Mouse (Mus musculus): ENCODE data around the gene Bpifb2. TPM values are rescaled to one million over a fixed set of nuclear protein-coding genes. Genes with fewer than 3 reads are reported as not detected.
"Not testable (repeated sequence)": the region's sequence is repeated elsewhere in the genome, so short reads cannot be mapped to it uniquely, and the experiment has no call there.

The Bpifb2 gene
- total RNA-seq (2021), result not detected
- long read RNA-seq, result 0 reads

DNA sequence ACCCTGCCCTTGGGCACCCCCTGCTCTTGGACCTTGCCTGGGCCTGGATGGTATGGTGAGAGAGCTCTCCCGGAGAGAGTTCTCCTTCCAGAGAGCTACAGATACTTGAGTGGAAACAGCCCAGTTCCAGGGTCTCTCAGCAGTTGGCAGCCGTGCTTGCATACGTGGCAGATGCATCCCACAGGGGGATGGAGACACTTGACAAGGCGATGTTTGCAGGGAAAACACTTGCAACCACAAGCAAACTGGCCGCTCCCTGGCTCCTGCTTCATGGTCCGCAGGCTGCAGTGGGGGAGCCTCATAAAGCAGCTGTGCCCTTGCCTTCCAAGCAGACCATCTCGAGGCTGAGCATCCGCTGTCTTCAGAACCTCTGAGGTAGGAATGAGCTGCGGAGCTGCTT lies at the start of gene Bpifb2:
Gene Bpifb2 (plus strand): TSS at position 301 of the 400 bp plus-strand sequence.
- no peak for DNase-seq (ENCODE audit: low spot score in 2 of 2)

DNA sequence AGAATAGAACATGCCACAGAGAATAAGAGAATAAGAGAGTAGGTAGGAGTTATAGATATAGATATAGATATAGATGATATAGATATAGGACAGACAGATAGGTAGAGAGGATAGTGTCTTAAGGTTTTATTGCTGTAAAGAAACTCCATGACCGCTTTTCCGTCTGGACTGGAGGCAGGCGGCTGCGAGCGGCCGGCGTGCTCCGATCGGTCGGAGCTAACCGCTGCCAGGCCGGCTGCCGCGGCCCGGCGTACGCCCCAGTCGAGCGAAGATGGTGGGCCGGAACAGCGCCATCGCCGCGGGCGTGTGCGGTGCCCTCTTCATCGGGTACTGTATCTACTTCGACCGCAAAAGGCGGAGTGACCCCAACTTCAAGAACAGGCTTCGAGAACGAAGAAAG lies 48.9 kb upstream of the Bpifb2 start:
- DNase-seq (ENCODE audit: low spot score in 2 of 2), result not testable (repeated sequence)

DNA sequence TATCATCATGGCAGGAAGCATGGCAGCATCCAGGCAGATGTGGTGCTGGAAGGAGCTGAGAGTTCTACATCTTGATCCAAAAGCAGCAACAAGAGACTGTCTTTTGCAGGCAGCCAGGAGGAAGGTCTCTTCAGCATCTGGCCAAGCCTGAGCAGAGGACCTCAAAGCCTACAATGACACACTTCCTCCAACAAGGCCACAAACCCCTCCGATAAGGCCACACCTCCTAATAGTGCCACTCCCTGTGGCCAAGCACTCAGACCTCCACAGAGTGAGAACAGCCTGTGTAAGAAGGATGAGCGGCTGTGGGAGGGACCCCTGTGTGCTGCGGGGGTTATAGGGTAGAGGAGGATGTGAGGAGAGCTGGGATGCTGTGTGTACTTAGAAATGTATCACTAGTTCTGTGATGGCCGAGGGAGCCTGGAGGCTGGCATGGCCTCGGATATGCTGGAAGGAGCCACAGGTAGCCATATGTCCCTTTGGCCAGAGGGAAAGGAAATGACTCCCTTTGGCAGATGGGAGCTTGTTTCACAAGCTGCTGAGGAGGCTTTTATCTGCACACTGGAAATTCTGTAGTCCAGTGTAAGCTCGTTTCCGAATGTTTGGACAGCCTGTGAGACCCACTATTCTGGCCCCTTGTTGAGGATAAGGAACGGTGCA lies 47.5 kb upstream of the Bpifb2 start:
- no peak for DNase-seq (ENCODE audit: low spot score in 2 of 2)

DNA sequence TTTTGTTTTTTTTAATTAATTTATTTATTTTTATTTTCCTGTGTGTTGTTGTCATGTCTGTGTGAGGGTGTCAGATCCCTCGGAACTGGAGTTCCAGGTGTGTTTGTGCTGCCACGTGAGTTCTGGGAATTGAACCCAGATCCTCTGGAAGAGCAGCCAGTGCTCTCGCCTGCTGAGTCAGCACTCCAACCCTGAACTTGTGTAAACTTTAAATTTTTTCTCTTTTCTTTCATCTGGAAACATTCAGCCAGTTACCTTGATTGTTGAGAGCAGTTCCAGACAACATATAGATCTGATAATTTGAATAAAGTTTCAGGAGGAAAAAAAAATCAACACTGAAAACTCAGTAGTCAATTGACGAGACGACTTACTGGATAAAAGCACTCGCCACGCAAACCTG lies 46.1 kb upstream of the Bpifb2 start:
- no peak for DNase-seq (ENCODE audit: low spot score in 2 of 2)

DNA sequence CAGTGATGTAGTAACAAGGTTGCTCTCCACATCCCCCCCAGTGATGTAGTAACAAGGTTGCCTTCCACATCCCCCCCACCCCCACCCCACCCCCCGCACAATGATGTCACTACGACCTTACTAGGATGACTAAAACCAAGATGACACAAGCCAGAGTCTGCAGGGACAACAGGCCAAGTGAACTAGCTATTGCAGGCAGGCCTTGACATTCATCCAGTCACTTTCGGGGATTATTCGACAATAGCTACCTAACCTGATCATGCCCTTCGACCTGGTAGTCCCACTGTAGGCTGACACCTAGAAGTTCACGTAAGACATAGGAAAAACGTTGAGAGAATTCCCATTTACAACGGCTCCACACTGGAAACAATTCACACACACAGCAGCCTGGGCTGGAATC lies 41.6 kb upstream of the Bpifb2 start:
- DNase-seq (ENCODE audit: low spot score in 2 of 2), result no peak

DNA sequence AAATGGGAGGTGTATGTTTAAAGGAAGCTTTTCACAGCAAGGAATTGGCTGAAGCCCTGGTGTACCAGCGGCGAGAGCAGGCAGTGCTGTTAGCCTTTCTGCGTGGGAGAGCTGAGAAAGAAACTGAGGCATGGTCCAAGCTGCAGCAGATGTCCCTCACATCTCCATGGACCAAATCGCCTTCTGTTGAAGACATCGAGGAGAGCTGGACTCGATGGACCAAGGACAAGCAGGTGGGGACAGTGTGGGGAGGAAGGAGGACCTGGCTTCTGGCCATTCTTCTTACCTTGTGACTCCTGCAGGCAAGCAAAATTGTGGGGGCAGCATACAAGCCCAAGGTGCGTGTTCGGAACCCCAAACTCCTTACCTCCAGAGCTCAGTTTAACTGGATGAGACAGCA lies 32.0 kb upstream of the Bpifb2 start:
- no peak for DNase-seq (ENCODE audit: low spot score in 2 of 2)

DNA sequence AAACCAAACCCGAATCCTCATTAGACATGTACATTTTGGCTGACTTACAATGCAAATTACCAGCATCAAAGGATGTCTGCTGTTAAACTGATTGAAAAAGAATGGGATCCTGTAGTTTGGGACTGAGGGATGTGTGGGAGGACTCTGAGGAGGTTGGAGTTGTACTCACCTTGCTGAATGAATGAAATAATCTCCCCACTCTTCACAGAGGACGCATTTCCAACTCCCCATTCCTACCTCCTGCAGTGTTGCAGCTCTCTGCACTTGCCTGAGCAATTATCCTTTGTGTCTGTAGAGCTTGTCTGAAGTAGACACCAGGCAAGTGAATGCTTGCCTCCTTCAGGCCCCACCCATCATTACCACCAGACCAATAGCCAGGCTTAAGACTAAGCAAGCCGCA lies 26.5 kb upstream of the Bpifb2 start:
- DNase-seq (ENCODE audit: low spot score in 2 of 2), result no peak

DNA sequence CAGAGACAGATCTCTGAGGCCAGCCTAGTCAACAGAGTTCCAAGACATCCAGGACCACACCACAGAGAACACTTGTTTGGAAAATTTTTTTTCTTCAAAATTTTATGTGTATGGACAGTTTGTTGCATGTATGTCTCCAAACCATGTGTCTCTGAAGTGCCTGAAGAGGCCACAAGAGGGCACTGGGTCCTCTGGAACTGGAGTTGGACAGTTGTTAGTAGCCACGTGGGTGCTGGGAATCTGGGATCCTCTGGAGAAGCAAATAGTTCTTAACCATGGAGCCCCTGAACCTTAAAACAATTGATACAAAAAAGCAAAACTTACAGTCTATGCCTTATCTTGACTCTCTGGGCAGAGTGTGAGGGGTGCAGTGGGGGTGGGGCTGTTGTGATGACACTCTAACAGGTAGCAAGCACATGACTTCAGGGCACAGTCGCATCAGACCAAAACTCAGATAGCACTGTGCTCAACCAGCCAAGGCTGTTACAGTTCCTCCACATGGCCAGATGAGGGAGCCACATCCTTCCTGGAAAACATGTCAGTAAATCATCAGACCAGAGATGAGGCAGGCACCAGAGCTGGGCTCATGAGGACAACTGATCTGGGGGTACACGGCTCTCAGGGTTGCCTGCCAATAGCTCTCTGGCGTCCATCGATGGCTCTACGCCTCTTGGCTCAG lies 24.4 kb upstream of the Bpifb2 start:
- DNase-seq (ENCODE audit: low spot score in 2 of 2), result peak; percentile 27 to 39

DNA sequence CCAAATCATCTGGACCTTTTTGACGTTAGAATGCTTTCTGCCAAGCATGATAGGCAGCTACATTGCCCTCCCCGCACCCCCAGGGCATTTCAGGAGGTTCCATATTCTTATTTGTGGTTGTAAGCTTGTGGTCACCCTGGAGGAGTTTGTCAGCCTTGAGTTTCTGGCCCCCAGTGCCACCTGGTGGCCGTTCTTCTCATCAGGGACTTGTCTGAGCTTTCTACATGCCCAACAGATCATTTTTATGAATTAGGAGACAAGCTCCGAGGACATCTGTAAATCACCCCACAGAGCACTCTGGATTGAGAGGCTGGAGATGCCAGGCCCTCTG lies 23.9 kb upstream of the Bpifb2 start:
- DNase-seq (ENCODE audit: low spot score in 2 of 2), result peak; percentile 58 to 76

DNA sequence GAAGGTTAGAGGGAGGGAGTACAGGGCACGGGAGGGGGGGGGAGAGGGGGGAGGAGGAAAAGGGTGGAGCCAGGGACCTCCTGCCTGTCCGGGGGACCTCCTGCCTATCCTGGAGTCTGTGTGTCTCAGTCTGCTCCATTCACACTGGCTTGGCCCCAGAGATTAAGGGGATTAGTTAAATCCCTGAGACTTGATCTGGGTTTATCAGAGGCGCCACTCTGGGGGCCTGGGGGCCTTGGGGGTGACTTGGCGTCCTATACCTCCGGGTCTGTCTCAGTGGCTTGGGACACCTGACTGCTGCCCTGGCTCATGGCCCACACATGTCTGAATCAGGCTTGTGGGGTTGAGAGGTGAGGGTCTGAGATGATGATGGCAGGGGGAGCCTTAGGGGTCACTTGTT lies 21.3 kb upstream of the Bpifb2 start:
- DNase-seq (ENCODE audit: low spot score in 2 of 2), result no peak

DNA sequence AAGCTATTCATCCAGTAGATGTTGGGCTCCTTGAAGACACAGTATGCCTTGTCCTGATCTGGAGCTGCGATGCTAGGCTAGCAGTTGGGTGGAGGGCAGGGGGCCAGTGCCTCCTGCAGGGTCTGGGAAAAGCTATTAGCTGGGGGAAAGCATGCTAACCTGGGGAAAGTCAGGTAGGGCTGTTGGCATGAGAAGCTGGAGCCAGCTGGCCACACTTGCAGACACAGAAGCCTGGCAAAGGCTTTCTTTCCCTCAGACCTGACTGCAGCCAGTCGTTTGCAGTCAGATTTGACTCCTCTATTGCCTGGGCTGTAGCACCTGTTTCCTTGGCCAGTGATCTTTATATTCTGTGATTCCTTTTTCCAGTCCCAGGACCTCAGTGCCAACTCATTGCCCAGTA lies 15.3 kb upstream of the Bpifb2 start:
- no peak for DNase-seq (ENCODE audit: low spot score in 2 of 2)

DNA sequence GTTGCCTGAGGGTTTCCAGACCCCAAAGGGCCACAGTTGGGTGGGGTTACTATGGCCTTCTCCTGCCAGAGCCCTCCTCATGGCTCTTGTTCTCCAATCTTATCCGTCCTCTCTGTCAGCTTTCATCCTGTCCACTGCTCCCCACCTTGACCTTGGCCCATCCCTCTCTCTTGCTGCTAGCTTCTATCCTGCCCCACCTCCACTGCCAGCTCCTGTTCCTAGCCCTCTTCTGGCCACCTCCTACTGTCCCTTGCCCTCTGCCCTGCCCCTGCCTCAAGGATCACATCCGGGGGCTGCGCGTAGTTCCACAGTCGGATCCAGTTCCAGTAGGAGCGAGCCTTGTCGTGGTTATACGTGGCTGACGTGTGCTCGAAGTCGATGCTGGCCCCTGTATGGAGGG lies 14.5 kb upstream of the Bpifb2 start:
- DNase-seq (ENCODE audit: low spot score in 2 of 2), result no peak

DNA sequence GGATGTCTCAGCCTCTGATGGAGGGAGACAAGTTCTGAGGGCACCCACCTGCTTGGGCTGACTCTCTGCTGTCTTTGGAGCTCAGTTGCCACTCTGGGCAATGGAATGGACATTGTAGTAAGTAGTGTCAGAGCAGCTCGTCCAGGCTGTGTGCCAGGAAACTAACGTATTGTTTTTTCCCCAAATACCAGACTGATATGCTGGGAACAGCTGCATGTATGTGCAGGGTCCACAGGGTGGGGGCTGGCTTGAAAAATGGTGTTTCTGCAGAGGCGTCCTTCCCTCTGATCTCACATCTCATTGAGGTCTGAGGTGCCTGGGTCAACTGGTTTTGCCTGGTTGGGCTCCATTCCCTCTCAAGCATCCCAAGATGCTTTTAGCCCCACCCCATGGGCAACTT lies 14.1 kb upstream of the Bpifb2 start:
- no peak for DNase-seq (ENCODE audit: low spot score in 2 of 2)

DNA sequence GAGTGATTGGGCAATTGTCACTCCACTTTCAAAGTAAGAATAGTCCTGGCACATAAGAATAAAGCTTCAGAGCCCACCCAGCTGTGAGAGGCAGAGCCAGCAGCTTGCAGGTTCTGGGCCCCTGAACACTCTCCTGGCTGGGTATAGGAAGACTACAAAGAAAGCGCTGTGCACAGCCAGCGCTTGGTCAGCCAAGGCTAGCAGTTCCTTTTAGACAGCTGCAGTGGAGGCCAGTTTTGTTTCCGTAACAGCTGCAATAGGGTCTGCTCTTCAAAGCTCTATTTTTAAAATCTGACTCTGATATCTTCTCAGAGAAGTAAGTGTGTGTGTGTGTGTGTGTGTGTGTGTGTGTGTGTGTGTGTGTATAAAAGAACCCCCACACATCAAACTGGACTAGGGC lies 12.9 kb upstream of the Bpifb2 start:
- no peak for DNase-seq (ENCODE audit: low spot score in 2 of 2)

DNA sequence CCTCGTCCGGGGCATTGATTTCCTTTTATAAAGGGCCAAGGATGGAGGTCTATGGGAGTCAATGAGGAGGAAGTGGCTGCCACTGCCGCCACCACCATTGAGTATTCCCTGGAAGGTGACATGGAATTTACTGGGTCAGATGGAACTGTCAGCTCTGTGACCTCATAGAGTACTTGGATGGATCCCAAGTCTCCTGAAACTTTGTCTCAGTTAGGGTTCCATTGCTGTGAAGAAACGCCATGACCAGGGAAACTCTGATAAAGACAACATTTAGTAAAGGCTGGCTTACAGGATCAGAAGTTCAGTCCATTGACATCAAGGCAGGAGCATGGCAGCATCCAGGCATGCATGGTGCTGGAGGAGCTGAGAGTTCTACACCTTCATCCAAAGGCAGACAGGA lies 3.9 kb upstream of the Bpifb2 start, which contains the start of gene Sun5:
Gene Sun5 (minus strand): TSS at position 101 of the 400 bp plus-strand sequence.
- DNase-seq (ENCODE audit: low spot score in 2 of 2), result no peak

DNA sequence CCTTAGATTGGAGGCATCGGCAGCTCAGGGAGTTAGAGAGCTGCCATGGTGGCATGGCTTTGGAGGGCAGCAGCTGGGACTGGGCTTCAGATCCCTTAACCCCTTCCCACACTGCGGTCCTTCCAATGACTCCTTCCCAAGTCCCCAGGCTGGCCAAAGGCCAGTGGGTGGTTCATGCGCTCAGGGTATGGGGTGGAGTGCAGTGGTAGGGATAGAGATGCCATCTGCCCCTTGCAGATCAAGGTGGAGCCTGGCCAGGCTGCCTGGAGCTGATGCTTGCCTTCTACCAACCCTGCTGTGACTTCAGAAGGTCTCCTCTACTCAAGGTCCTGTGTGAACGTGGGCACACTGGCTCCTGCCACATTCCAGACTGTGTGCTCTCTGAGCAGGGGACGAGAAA lies 24.3 kb downstream of the Bpifb2 start:
- DNase-seq (ENCODE audit: low spot score in 2 of 2), result no peak

DNA sequence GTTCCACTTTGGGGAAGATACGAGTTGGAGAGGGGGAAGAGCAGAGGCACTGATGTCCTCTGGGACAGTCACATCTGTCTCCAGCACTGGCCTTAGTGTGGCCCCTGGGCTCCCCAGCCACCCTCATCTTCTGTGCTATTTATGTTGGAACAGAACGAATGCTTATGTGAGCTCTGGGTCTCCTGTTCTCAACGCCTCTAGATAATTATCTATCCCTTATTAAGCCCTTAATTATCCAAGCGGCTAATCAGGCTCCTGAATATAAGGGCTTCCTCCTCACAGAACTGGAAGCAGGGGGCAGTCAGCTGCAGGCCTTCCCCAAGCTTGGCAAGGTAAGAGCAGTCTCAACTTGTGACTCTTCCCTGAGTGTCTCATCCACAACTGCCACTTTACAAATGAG lies 25.2 kb downstream of the Bpifb2 start, which contains the start of gene Bpifb6:
Gene Bpifb6 (plus strand): TSS at position 301 of the 400 bp plus-strand sequence.
- DNase-seq (ENCODE audit: low spot score in 2 of 2), result no peak

DNA sequence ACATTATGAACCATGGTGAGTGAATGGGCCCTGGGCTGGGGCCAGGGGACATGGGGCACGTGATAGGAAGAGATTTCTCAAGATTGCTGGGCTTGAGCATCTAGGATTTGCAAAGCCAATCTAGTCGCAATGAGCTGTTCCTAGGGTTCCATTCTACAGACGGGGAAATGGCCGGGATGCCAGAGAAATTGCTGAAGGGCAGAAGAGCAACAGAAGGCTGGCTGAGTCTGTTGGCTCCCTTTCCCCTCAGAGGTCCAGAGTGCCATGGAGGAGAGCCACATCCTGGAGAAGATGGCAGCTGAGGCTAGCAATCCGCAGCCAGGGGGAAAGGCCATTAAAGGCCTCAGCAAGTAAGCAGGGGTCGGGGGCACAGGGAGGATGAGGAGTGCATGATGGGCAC lies 27.9 kb downstream of the Bpifb2 start:
- DNase-seq (ENCODE audit: low spot score in 2 of 2), result no peak

DNA sequence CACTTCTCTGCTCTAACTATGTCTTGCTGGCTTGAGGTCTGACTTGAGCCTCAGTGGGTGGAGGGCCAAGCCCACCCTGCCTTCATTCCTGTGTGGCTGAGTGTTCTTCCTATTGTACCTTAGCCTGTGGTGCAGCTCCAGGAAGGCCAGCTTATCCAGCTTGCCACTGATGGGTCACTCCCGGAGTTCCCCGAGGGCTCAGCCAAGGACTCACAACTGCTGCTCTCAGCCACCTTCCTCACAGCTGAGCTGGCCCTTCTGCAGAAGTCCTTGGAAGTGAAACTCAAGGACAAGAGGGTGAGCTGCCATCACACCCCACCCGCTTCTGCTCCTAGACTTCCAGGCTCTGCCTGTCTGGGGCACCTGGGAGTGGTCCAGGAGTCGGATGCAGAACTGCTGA lies 31.8 kb downstream of the Bpifb2 start:
- no peak for DNase-seq (ENCODE audit: low spot score in 2 of 2)

DNA sequence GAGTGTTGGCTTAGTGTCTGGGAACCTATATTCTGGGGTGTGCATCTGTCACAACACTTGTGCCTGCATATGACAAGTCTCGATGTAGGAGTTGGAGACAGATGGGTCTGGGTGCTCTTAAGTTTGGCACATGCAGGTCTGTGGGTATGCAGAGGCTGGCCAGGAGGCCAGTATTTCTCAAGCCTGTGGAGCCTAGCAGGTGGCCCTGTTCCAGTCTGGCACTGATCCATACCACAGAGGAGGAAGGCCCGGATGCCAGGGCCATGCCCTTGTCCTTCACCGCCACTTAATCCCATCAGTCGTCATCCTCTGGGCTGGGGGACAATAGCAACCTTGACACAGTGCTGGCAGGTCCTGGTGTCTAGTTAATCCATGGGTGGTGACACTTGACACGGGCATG lies 39.3 kb downstream of the Bpifb2 start:
- peak in 1 of 2 experiments; percentile 32 for DNase-seq (ENCODE audit: low spot score in 2 of 2)

DNA sequence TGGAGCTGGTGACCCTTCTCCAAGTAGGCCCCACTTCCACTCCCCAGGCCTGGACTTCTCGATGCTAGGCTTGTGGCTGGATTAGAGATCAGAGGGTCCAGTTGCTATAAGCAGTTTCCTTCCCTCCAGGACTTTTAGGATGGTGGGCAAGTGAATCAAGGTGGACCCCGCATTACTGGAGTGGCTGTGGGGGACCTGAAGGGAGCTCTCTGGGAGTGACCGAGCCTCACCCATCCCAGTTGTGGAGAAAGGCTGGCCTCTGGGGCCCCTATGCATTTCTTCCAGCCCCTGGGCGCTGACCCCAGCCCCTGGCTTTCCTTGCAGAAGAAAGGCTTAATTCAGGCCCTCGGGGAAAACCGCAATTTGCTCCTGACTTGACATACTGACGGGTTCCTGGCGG lies 43.1 kb downstream of the Bpifb2 start, which contains the start of gene Bpifb3:
Gene Bpifb3 (plus strand): TSS at position 301 of the 400 bp plus-strand sequence.
- DNase-seq (ENCODE audit: low spot score in 2 of 2), result no peak

DNA sequence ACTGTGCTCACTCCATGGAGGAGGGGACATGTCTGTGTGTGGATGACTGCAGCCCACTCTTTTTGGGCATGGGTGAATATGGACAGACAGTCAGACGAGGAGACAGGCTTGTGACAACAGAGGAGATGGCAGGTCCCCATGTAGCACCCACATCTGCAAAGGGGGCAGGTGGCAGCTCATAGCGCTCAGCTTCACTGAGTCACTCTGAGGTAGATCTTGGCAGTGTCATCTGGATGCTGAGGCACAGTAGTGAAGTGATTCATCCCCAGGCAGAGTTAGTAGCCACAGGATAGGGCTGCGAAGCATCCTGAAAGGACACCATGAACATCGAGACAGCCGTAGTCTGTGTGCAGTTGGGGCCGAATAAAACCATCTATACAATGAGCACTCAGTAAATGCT lies 46.4 kb downstream of the Bpifb2 start:
- DNase-seq (ENCODE audit: low spot score in 2 of 2), result no peak

DNA sequence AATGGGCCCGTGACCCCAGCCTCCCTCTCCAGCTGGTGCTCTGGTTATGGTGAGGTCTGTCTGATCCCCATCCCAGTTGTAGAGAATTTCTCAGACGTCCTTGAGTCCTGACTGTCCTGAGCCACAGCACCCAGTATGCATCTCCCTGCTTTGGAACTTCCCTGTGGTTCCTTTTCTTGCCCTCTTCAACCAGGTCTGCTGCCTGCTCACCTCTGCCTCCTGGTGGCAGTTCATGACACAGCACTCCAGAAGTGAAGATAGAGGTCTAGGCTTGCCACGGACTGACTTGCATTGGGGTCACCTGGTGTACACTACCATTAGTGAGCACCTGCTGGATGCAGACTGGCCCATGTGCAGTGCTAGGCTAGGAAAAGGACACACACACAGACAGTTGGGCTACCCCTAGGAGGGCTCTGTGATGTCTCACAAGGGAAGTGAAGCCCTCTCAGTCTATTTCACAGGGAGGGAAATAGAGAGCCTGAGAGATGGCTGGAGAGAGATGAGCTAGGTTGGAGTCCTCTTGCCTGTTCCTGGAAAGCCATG lies 55.1 kb downstream of the Bpifb2 start:
- peak; percentile 67 to 76 for DNase-seq (ENCODE audit: low spot score in 2 of 2)
